Mouse (Mus musculus) heart, embryonic 12.5 days (tissue): ENCODE measurements around the gene Gm42791. TPM values are rescaled to one million over a fixed set of nuclear protein-coding genes. Genes with fewer than 3 reads are reported as not detected.

ENCODE experiments used
- ATAC-seq: fragments of 200-750 bp; cut with Nextera tagmentation; 2 replicates; pipeline ENCODE4 v1.8.0; 2017; ENCODE audit warnings: moderate TSS enrichment, moderate library complexity; ENCODE audit not compliant: insufficient number of reproducible peaks, low FRiP score
- H3K27ac ChIP-seq: fragments of 300-500 bp; sonication (generic); 2 replicates; pipeline ENCODE4 v1.5.1; 2016; ENCODE audit warnings: mild to moderate bottlenecking, moderate library complexity; ENCODE audit not compliant: poor library complexity, severe bottlenecking
- H3K27me3 ChIP-seq: fragments of 300-500 bp; sonication (generic); replicated peaks from 2 replicates; pipeline ENCODE4 v1.6.1; 2016; ENCODE audit warnings: mild to moderate bottlenecking, moderate library complexity
- H3K36me3 ChIP-seq: fragments of 300-500 bp; sonication (generic); 2 replicates; pipeline ENCODE4 v1.6.1; 2016; ENCODE audit warnings: mild to moderate bottlenecking, moderate library complexity
- H3K4me1 ChIP-seq: fragments of 300-500 bp; sonication (generic); replicated peaks from 2 replicates; pipeline ENCODE4 v1.6.1; 2016; ENCODE audit warnings: mild to moderate bottlenecking
- H3K4me2 ChIP-seq: fragments of 300-500 bp; sonication (generic); 2 replicates; pipeline ENCODE4 v1.6.1; 2016; ENCODE audit warnings: mild to moderate bottlenecking, moderate library complexity
- H3K4me3 ChIP-seq: fragments of 300-500 bp; sonication (generic); 2 replicates; pipeline ENCODE4 v1.5.1; 2016; ENCODE audit warnings: mild to moderate bottlenecking
- H3K9ac ChIP-seq: fragments of 300-500 bp; sonication (generic); 2 replicates; pipeline ENCODE4 v1.6.1; 2016; ENCODE audit warnings: mild to moderate bottlenecking, moderate library complexity
- H3K9me3 ChIP-seq: fragments of 300-500 bp; sonication (generic); replicated peaks from 2 replicates; pipeline ENCODE4 v1.6.1; 2016; ENCODE audit warnings: mild to moderate bottlenecking, moderate library complexity
- WGBS: fragments of 180-500 bp; shearing (Covaris S2); methylation state at CpG from one replicate; pipeline ENCODE4 v1.1.7; 2016; 5-methylcytosine and 5-hydroxymethylcytosine counted together
- polyA plus RNA-seq: library from polyadenylated mRNA; unstranded; fragments of >200 nt; fragmentation: Nextera tagmentation; extraction: Ambion mirVana; gene quantifications from 2 replicates; pipeline ENCODE4 v1.2.1, GENCODE M21; 2016

The Gm42791 gene
- polyA plus RNA-seq, 1 experiment from 2014 or later: not detected

GRCm38 (mm10) chr5:148965089-148965591 is 29.8 kb downstream of the Gm42791 start:
- WGBS: 63% methylated on average over 15 of the region's 15 CpGs
- 0 out of 2 replicates have a peak overlapping the region, but pooled peaks have one; percentile 5 for H3K9ac ChIP-seq
- ATAC-seq: no peak
- no peaks in the 10 kb centered on the region for H3K27me3 ChIP-seq
- peaks cover 42% of the 10 kb centered on the region for H3K4me1 ChIP-seq
- peak overlapping the region; percentile 46 for H3K4me2 ChIP-seq
- H3K36me3 ChIP-seq: no peaks in the 10 kb centered on the region
- no peaks in the 10 kb centered on the region for H3K9me3 ChIP-seq
- H3K4me3 ChIP-seq: no peak overlapping the region
- H3K27ac ChIP-seq: peak overlapping the region; percentile 66; the same call in 1 of the 2 replicates

- Histone ChIP-seq H3K9me3 (no peaks in the 10 kb centered on the region), H3K27me3 (no peaks in the 10 kb centered on the region), H3K4me3 (no peak overlapping the region), H3K4me2 (no peak overlapping the region), H3K9ac (no peak overlapping the region), H3K4me1 (peaks cover 45% of the 10 kb centered on the region), H3K27ac (no peak overlapping the region), H3K36me3 (no peaks in the 10 kb centered on the region)
- no peak for ATAC-seq
- 78% methylated on average over 1 of the region's 1 CpGs for WGBS
Observed at GRCm38 (mm10) chr5:148964251-148964650, 30.7 kb downstream of the Gm42791 start.

GRCm38 (mm10) chr5:148960211-148960610 is 34.7 kb downstream of the Gm42791 start:
- no peaks in the 10 kb centered on the region for H3K27me3 ChIP-seq
- no peaks in the 10 kb centered on the region for H3K36me3 ChIP-seq
- no peak overlapping the region for H3K9ac ChIP-seq
- peaks cover 33% of the 10 kb centered on the region for H3K4me1 ChIP-seq
- ATAC-seq: no peak
- no peaks in the 10 kb centered on the region for H3K9me3 ChIP-seq
- H3K27ac ChIP-seq: no peak overlapping the region
- no peak overlapping the region; the same call in 1 of the 2 replicates for H3K4me3 ChIP-seq
- peak overlapping the region; percentile 97 for H3K4me2 ChIP-seq
- 59% methylated on average over 10 of the region's 10 CpGs for whole genome bisulfite sequencing

GRCm38 (mm10) chr5:148959068-148959990 is 35.6 kb downstream of the Gm42791 start:
- peak; percentile 77 for ATAC-seq
- Histone ChIP-seq H3K27me3 (no peaks in the 10 kb centered on the region), H3K27ac (no peak overlapping the region), H3K4me3 (peak overlapping the region; percentile 51), H3K4me1 (peaks cover 25% of the 10 kb centered on the region), H3K9me3 (no peaks in the 10 kb centered on the region), H3K9ac (peak overlapping the region; percentile 68), H3K4me2 (peak overlapping the region; percentile 97), H3K36me3 (no peaks in the 10 kb centered on the region)
- 2% methylated on average over 39 of the region's 39 CpGs for WGBS

- H3K9me3 ChIP-seq: peaks cover 3% of the 10 kb centered on the region; the same call in 1 of the 2 replicates
- H3K4me1 ChIP-seq: peaks cover 25% of the 10 kb centered on the region
- no peak overlapping the region for H3K9ac ChIP-seq
- no peaks in the 10 kb centered on the region for H3K36me3 ChIP-seq
- WGBS: 38% methylated on average over 9 of the region's 9 CpGs
- no peak for ATAC-seq
- no peaks in the 10 kb centered on the region for H3K27me3 ChIP-seq
- no peak overlapping the region for H3K4me2 ChIP-seq
- no peak overlapping the region for H3K4me3 ChIP-seq
- no peak overlapping the region for H3K27ac ChIP-seq
Observed at GRCm38 (mm10) chr5:148958355-148958754, 36.6 kb downstream of the Gm42791 start.

DNA sequence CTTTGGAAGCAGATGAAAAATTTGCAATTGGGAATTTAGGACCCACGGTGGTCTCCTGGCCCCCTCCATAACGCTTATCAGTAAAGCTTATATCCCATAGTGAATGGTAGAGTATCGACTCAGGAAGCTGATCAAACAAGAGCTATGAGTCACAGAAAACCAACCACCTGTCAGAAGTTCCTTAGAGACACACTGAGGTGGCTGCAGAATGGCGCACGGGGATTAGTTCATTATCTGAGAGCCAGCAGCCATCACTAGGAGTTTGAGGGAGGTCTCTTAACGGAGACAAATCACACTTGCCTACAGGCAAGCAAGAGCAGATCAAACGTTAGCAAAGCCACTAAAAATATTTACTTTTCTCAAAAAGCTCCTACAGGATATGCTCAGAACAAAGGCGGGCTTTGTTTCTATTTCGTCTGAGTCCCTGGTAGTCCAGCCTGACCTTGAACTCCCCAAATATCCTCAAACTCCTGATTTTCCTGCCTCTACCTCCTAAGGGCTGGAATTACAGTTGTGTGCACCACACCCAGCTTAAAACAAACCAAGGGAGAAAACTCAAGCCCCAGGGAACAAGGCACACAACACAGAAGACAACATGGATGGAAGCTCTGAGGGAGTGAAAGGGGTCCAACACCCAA is 37.9 kb downstream of the Gm42791 start:
- Histone ChIP-seq H3K9me3 (peaks cover 7% of the 10 kb centered on the region; the same call in 1 of the 2 replicates), H3K9ac (no peak overlapping the region), H3K27ac (no peak overlapping the region), H3K36me3 (no peaks in the 10 kb centered on the region), H3K4me3 (no peak overlapping the region), H3K4me2 (no peak overlapping the region), H3K4me1 (peaks cover 25% of the 10 kb centered on the region), H3K27me3 (no peaks in the 10 kb centered on the region)
- ATAC-seq: no peak
- WGBS: 47% methylated on average over 9 of the region's 9 CpGs

DNA sequence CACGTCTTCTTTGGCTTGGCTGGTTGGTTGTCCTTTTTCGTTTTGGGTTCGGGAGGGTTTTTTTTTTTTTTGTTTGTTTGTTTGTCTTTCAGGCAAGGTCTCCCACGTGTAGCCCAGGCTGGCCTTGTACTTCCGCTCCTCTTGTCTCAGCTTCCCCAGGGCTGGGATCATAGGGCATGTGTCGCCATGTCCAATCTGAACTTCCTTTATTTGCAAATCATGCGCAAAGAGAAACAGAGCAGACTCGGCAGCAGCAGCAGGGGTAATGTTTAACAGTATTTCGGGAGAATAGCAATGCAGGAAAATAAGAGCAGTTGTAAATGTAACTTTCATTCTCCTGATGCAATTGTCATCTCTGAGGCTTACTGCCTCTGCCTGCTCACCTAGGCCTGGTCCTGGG is 38.9 kb downstream of the Gm42791 start:
- Histone ChIP-seq H3K9me3 (peaks cover 8% of the 10 kb centered on the region; the same call in 1 of the 2 replicates), H3K4me2 (no peak overlapping the region), H3K36me3 (no peaks in the 10 kb centered on the region), H3K4me1 (peaks cover 25% of the 10 kb centered on the region), H3K9ac (no peak overlapping the region), H3K4me3 (no peak overlapping the region), H3K27me3 (no peaks in the 10 kb centered on the region), H3K27ac (no peak overlapping the region)
- ATAC-seq: no peak
- WGBS: 83% methylated on average over 9 of the region's 9 CpGs

GRCm38 (mm10) chr5:148955575-148955974 is 39.4 kb downstream of the Gm42791 start:
- Histone ChIP-seq H3K27ac (no peak overlapping the region), H3K9me3 (peaks cover 8% of the 10 kb centered on the region; the same call in 1 of the 2 replicates), H3K36me3 (no peaks in the 10 kb centered on the region), H3K9ac (no peak overlapping the region), H3K4me1 (peaks cover 24% of the 10 kb centered on the region), H3K4me2 (no peak overlapping the region), H3K4me3 (no peak overlapping the region), H3K27me3 (no peaks in the 10 kb centered on the region)
- 87% methylated on average over 6 of the region's 6 CpGs for WGBS
- no peak for ATAC-seq

DNA sequence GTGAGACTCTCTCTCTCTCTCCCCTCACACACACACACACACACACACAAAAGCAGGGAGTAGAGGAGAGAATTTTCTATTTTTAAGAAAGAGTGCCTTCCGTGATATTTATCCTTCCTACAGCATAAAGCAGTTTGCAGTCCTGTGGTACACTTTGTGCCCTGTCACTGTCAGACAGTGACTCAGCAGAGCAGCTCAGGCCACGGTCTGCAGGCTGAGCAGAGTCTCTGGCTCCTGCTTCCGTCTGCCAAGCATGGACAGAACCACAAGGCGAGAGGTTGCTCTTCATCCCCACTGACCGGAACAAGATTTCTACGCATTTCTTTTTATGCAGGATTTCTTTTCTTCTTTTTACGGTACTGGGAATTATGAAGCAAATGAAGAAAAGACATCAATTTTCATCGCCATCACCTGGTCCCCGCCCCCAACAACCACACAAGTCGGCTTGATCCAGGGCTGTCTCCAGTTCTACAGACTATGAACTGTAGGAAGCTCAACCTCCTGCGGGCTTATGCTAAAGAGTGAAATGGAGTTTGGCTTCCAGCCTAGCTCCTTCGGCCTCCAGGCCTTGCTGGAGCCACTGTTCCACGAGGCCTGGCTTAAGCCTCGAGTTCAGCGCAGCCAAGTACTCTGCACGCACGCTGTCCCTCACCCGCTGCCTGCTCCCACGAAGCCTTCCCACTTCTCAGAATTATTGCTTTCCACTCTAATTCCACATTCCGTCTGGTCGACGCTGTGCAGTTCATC is 40.5 kb downstream of the Gm42791 start:
- no peak overlapping the region for H3K4me2 ChIP-seq
- peaks cover 8% of the 10 kb centered on the region; the same call in 1 of the 2 replicates for H3K9me3 ChIP-seq
- 0 out of 2 replicates have a peak, but pooled peaks have one; percentile 38 for ATAC-seq
- H3K4me3 ChIP-seq: no peak overlapping the region
- 82% methylated on average over 22 of the region's 22 CpGs for WGBS
- H3K9ac ChIP-seq: no peak overlapping the region
- H3K27ac ChIP-seq: no peak overlapping the region
- H3K4me1 ChIP-seq: peaks cover 14% of the 10 kb centered on the region
- no peaks in the 10 kb centered on the region for H3K27me3 ChIP-seq
- H3K36me3 ChIP-seq: no peaks in the 10 kb centered on the region

- H3K4me2 ChIP-seq: no peak overlapping the region
- H3K36me3 ChIP-seq: no peaks in the 10 kb centered on the region
- no peaks in the 10 kb centered on the region for H3K27me3 ChIP-seq
- H3K4me3 ChIP-seq: no peak overlapping the region
- H3K27ac ChIP-seq: no peak overlapping the region
- no peak overlapping the region for H3K9ac ChIP-seq
- ATAC-seq: no peak
- 72% methylated on average over 5 of the region's 5 CpGs for WGBS
- H3K4me1 ChIP-seq: 0 out of 2 replicates have a peak, but pooled peaks cover 7% of the 10 kb centered on the region
- peaks cover 8% of the 10 kb centered on the region; the same call in 1 of the 2 replicates for H3K9me3 ChIP-seq
Observed at GRCm38 (mm10) chr5:148953098-148953497, 41.8 kb downstream of the Gm42791 start.
